Mouse (Mus musculus): ENCODE measurements around the gene Abcc12. TPM values are rescaled to one million over a fixed set of nuclear protein-coding genes. Genes with fewer than 3 reads are reported as not detected.

Abcc12 gene
- not detected for polyA plus RNA-seq (2014; fragmentation: Illumina TruSeq; extraction: RNeasy Lipid Tissue Mini Kit (QIAGEN cat#74804); ENCODE audit: low read depth, low replicate concordance)

GRCm38 (mm10) chr8:86580458-86580857, at the start of gene Abcc12:
TSS of gene Abcc12 (minus strand) at chr8:86580686.

GRCm38 (mm10) chr8:86623911-86624731, 43.6 kb upstream of the Abcc12 start, which contains the start of gene Lonp2:
TSS of gene Lonp2 (plus strand) at chr8:86624043.

Other genes starting within 250 kb of the Abcc12 start
- gene Lonp2, start 43.4 kb upstream of the Abcc12 start, polyA plus RNA-seq (2014; fragmentation: Illumina TruSeq; extraction: RNeasy Lipid Tissue Mini Kit (QIAGEN cat#74804); ENCODE audit: low read depth, low replicate concordance) = 59.6 TPM
- not detected for gene Gm10638, start 165.0 kb upstream of the Abcc12 start, polyA plus RNA-seq (2014; fragmentation: Illumina TruSeq; extraction: RNeasy Lipid Tissue Mini Kit (QIAGEN cat#74804); ENCODE audit: low read depth, low replicate concordance)
- gene Siah1a, start 165.2 kb upstream of the Abcc12 start, polyA plus RNA-seq (2014; fragmentation: Illumina TruSeq; extraction: RNeasy Lipid Tissue Mini Kit (QIAGEN cat#74804); ENCODE audit: low read depth, low replicate concordance) = 49.4 TPM